Mouse (Mus musculus) stomach, embryonic 16.5 days (tissue): Measurements from ENCODE around the gene Aifm3. TPM values are rescaled to one million over a fixed set of nuclear protein-coding genes. Genes with fewer than 3 reads are reported as not detected.

Source experiments
- ATAC-seq: fragments of 200-750 bp; cut with Nextera tagmentation; 2 replicates; pipeline ENCODE4 v1.8.0; 2017; ENCODE audit warnings: moderate number of reproducible peaks, moderate TSS enrichment; ENCODE audit not compliant: insufficient read depth, low FRiP score
- H3K27ac ChIP-seq: fragments of 300-500 bp; sonication (generic); 2 replicates; pipeline ENCODE4 v1.5.1; 2014; ENCODE audit warnings: low read length
- H3K27me3 ChIP-seq: fragments of 300-500 bp; sonication (generic); 2 replicates; pipeline ENCODE4 v1.6.1; 2014; ENCODE audit warnings: low read length, control low read depth, mixed read lengths; ENCODE audit not compliant: control insufficient read depth, insufficient read depth
- H3K36me3 ChIP-seq: fragments of 300-500 bp; sonication (generic); 2 replicates; pipeline ENCODE4 v1.6.1; 2014; ENCODE audit warnings: low read length; ENCODE audit not compliant: control insufficient read depth, insufficient read depth
- H3K4me1 ChIP-seq: fragments of 300-500 bp; sonication (generic); 2 replicates; pipeline ENCODE4 v1.6.1; 2014; ENCODE audit warnings: low read length, control low read depth, mixed read lengths; ENCODE audit not compliant: control insufficient read depth, insufficient read depth
- H3K4me2 ChIP-seq: fragments of 300-500 bp; sonication (generic); 2 replicates; pipeline ENCODE4 v1.6.1; 2014; ENCODE audit warnings: low read depth, low read length, mixed read lengths
- H3K4me3 ChIP-seq: fragments of 300-500 bp; sonication (generic); replicated peaks from 2 replicates; pipeline ENCODE4 v1.5.1; 2014; ENCODE audit warnings: mild to moderate bottlenecking, low read length
- H3K9ac ChIP-seq: fragments of 300-500 bp; sonication (generic); 2 replicates; pipeline ENCODE4 v1.6.1; 2014; ENCODE audit warnings: low read length
- H3K9me3 ChIP-seq: fragments of 300-500 bp; sonication (generic); replicated peaks from 2 replicates; pipeline ENCODE4 v1.6.1; 2016; ENCODE audit warnings: low read length, control low read depth; ENCODE audit not compliant: control insufficient read depth
- WGBS: fragments of 180-500 bp; shearing (Covaris S2); extraction: QIAGEN DNeasy Blood & Tissue Kit; methylation state at CpG from one replicate; pipeline ENCODE4 v1.1.7; 2014; 5-methylcytosine and 5-hydroxymethylcytosine counted together
- polyA plus RNA-seq: library from polyadenylated mRNA; unstranded; fragments of >200 nt; fragmentation: Nextera tagmentation; extraction: Ambion mirVana; gene quantifications from 2 replicates; pipeline ENCODE4 v1.2.1, GENCODE M21; 2015

The Aifm3 gene
- polyA plus RNA-seq = 2.1 and 3.1 TPM in 2 replicates

- Histone ChIP-seq H3K27me3 (no peaks in the 10 kb centered on the region), H3K27ac (no peak within 1 kb of the TSS), H3K4me1 (no peaks in the 10 kb centered on the region), H3K4me2 (peak within 1 kb of the TSS; percentile 92), H3K9ac (peak within 1 kb of the TSS; percentile 72), H3K4me3 (peak within 1 kb of the TSS; percentile 54), H3K36me3 (peaks cover 9% of the 10 kb centered on the region), H3K9me3 (no peaks in the 10 kb centered on the region)
- peak; percentile 81 for ATAC-seq
- 1% methylated on average over 40 of the region's 47 CpGs for WGBS
These were observed at the start of gene Aifm3 for GRCm38 (mm10) chr16:17489469-17490111. TSS of gene Aifm3 (plus strand) at chr16:17489611.

- Histone ChIP-seq H3K9ac (peak within 1 kb of the TSS; percentile 97), H3K4me2 (peak within 1 kb of the TSS; percentile 78), H3K27me3 (no peaks in the 10 kb centered on the region), H3K4me3 (peak within 1 kb of the TSS; percentile 93), H3K4me1 (peaks cover 14% of the 10 kb centered on the region), H3K36me3 (peaks cover 8% of the 10 kb centered on the region), H3K9me3 (no peaks in the 10 kb centered on the region), H3K27ac (peak within 1 kb of the TSS; percentile 96)
- under 1% methylated on average over 63 of the region's 63 CpGs for WGBS
- ATAC-seq = peak; percentile 98
These were observed 37.7 kb upstream of the Aifm3 start, which contains the start of gene Crkl for GRCm38 (mm10) chr16:17451541-17452372. TSS of gene Crkl (plus strand) at chr16:17451987.

GRCm38 (mm10) chr16:17452373-17452715 is 37.1 kb upstream of the Aifm3 start:
- 0% methylated on average over 24 of the region's 24 CpGs for WGBS
- peak; percentile 22 for ATAC-seq
- Histone ChIP-seq H3K27ac (peak overlapping the region; percentile 96), H3K4me2 (peak overlapping the region; percentile 78), H3K36me3 (peaks cover 12% of the 10 kb centered on the region), H3K27me3 (no peaks in the 10 kb centered on the region), H3K4me1 (peaks cover 14% of the 10 kb centered on the region), H3K9me3 (no peaks in the 10 kb centered on the region), H3K4me3 (peak overlapping the region; percentile 93), H3K9ac (peak overlapping the region; percentile 97)

GRCm38 (mm10) chr16:17456901-17457300 is 32.5 kb upstream of the Aifm3 start:
- H3K27me3 ChIP-seq = no peaks in the 10 kb centered on the region
- no peak overlapping the region for H3K4me2 ChIP-seq
- ATAC-seq = no peak
- no peak overlapping the region for H3K9ac ChIP-seq
- 100% methylated on average over 1 of the region's 1 CpGs for WGBS
- H3K4me3 ChIP-seq = no peak overlapping the region
- H3K36me3 ChIP-seq = peaks cover 12% of the 10 kb centered on the region
- H3K9me3 ChIP-seq = no peaks in the 10 kb centered on the region
- no peak overlapping the region for H3K27ac ChIP-seq
- H3K4me1 ChIP-seq = peaks cover 12% of the 10 kb centered on the region

- Histone ChIP-seq H3K4me1 (peaks cover 6% of the 10 kb centered on the region; the same call in 1 of the 2 replicates), H3K9ac (no peak overlapping the region), H3K4me2 (no peak overlapping the region), H3K36me3 (peaks cover 14% of the 10 kb centered on the region), H3K9me3 (no peaks in the 10 kb centered on the region), H3K27me3 (no peaks in the 10 kb centered on the region), H3K27ac (no peak overlapping the region), H3K4me3 (no peak overlapping the region)
- ATAC-seq = no peak
- 92% methylated on average over 4 of the region's 4 CpGs for WGBS
These were observed 29.2 kb upstream of the Aifm3 start for GRCm38 (mm10) chr16:17460254-17460653.

- peaks cover 8% of the 10 kb centered on the region; the same call in 1 of the 2 replicates for H3K36me3 ChIP-seq
- no peaks in the 10 kb centered on the region for H3K27me3 ChIP-seq
- H3K4me3 ChIP-seq = no peak overlapping the region
- ATAC-seq = no peak
- 76% methylated on average over 1 of the region's 1 CpGs for WGBS
- no peaks in the 10 kb centered on the region for H3K9me3 ChIP-seq
- no peak overlapping the region for H3K27ac ChIP-seq
- H3K4me2 ChIP-seq = no peak overlapping the region
- 0 out of 2 replicates have a peak, but pooled peaks cover under 1% of the 10 kb centered on the region for H3K4me1 ChIP-seq
- H3K9ac ChIP-seq = no peak overlapping the region
These were observed 27.8 kb upstream of the Aifm3 start for GRCm38 (mm10) chr16:17461596-17461995.

GRCm38 (mm10) chr16:17463184-17463583 is 26.2 kb upstream of the Aifm3 start:
- H3K27me3 ChIP-seq = no peaks in the 10 kb centered on the region
- H3K4me1 ChIP-seq = 0 out of 2 replicates have a peak, but pooled peaks cover 3% of the 10 kb centered on the region
- H3K27ac ChIP-seq = no peak overlapping the region
- no peak overlapping the region for H3K9ac ChIP-seq
- no peak overlapping the region for H3K4me2 ChIP-seq
- 0 out of 2 replicates have a peak, but pooled peaks cover 2% of the 10 kb centered on the region for H3K36me3 ChIP-seq
- WGBS = 83% methylated on average over 2 of the region's 2 CpGs
- no peak overlapping the region for H3K4me3 ChIP-seq
- ATAC-seq = no peak
- no peaks in the 10 kb centered on the region for H3K9me3 ChIP-seq

GRCm38 (mm10) chr16:17466875-17467663 is 22.3 kb upstream of the Aifm3 start:
- Histone ChIP-seq H3K4me2 (no peak overlapping the region), H3K4me1 (0 out of 2 replicates have a peak, but pooled peaks cover 3% of the 10 kb centered on the region), H3K4me3 (no peak overlapping the region), H3K27ac (no peak overlapping the region), H3K36me3 (0 out of 2 replicates have a peak, but pooled peaks cover 8% of the 10 kb centered on the region), H3K27me3 (no peaks in the 10 kb centered on the region), H3K9me3 (no peaks in the 10 kb centered on the region), H3K9ac (no peak overlapping the region)
- no peak for ATAC-seq
- WGBS = 80% methylated on average over 4 of the region's 4 CpGs
